Mouse (Mus musculus): ENCODE data around the gene Tmem229a. TPM values are rescaled to one million over a fixed set of nuclear protein-coding genes. Genes with fewer than 3 reads are reported as not detected.

Tmem229a gene
- total RNA-seq (2023) = not detected

GRCm38 (mm10) chr6:24955946-24956585 lies at the start of gene Tmem229a:
Gene Tmem229a (minus strand): TSS chr6:24956297.

Other genes starting within 250 kb of the Tmem229a start
- not detected for gene Hyal6, start 223.1 kb downstream of the Tmem229a start, total RNA-seq (2023)
- gene Hyal4, start 208.0 kb downstream of the Tmem229a start, total RNA-seq (2023) = not detected
- not detected for gene Spam1, start 165.1 kb downstream of the Tmem229a start, total RNA-seq (2023)
- not detected for gene Hyal5, start 98.3 kb downstream of the Tmem229a start, total RNA-seq (2023)

Measured in T-cell, adult 66 days (primary cell).